Mouse (Mus musculus) heart, adult 2 months (tissue): Measurements from ENCODE around the gene Fndc3b. TPM values are rescaled to one million over a fixed set of nuclear protein-coding genes. Genes with fewer than 3 reads are reported as not detected.

Experiments used
- DNase-seq, 2 experiments: peaks; one replicate each; pipeline ENCODE4 v3.0.0; 2021
- H3K27ac ChIP-seq: fragments of 200-600 bp; 2 replicates; pipeline ENCODE4 v1.8.1; 2022
- H3K27me3 ChIP-seq: fragments of 200-500 bp; 2 replicates; pipeline ENCODE4 v1.6.1; 2012; ENCODE audit warnings: mild to moderate bottlenecking, low read length, inconsistent platforms, mixed read lengths; ENCODE audit not compliant: control insufficient read depth, insufficient read depth
- H3K36me3 ChIP-seq: fragments of 200-500 bp; 2 replicates; pipeline ENCODE4 v1.6.1; 2012; ENCODE audit warnings: low read length, inconsistent platforms; ENCODE audit not compliant: control insufficient read depth, insufficient read depth
- H3K4me1 ChIP-seq: fragments of 200-500 bp; 2 replicates; pipeline ENCODE4 v1.6.1; 2011; ENCODE audit warnings: low read length; ENCODE audit not compliant: control insufficient read depth, insufficient read depth
- H3K4me3 ChIP-seq: fragments of 200-600 bp; 2 replicates; pipeline ENCODE4 v1.8.1; 2022
- H3K79me2 ChIP-seq: fragments of 200-500 bp; replicated peaks from 2 replicates; pipeline ENCODE4 v1.6.1; 2012; ENCODE audit warnings: mild to moderate bottlenecking, inconsistent platforms, low read length, moderate library complexity, mixed read lengths; ENCODE audit not compliant: control insufficient read depth, insufficient read depth
- H3K9ac ChIP-seq: fragments of 200-500 bp; 2 replicates; pipeline ENCODE4 v1.6.1; 2012; ENCODE audit warnings: low read depth, mild to moderate bottlenecking, control low read depth, inconsistent platforms, low read length, mixed read lengths
- CTCF ChIP-seq: fragments of 200-600 bp; IDR thresholded peaks from 2 replicates; pipeline ENCODE4 v1.8.1; 2022; ENCODE audit warnings: antibody characterized with exemption, mild to moderate bottlenecking, moderate library complexity
- EP300 ChIP-seq: fragments of 200-500 bp; IDR thresholded peaks from 2 replicates; pipeline ENCODE4 v1.6.1; 2011; ENCODE audit warnings: low read depth, low read length, control low read depth; ENCODE audit not compliant: insufficient read depth
- POLR2A ChIP-seq: fragments of 200-500 bp; IDR thresholded peaks from 2 replicates; pipeline ENCODE4 v1.6.1; 2011; ENCODE audit warnings: mild to moderate bottlenecking, low read depth, low read length, control low read depth; ENCODE audit not compliant: insufficient read depth
- WGBS: fragments of 180-500 bp; shearing (Covaris S2); methylation state at CpG from one replicate; pipeline ENCODE4 v1.1.7; 2018; 5-methylcytosine and 5-hydroxymethylcytosine counted together
- intact Hi-C: fragments of 180-260 bp; cut with DNase I; formaldehyde crosslinking; loops from one replicate; pipeline ENCODE4 v1.15.1; 2025
- polyA plus RNA-seq: library from polyadenylated mRNA; depleted of rRNA; stranded (reverse); fragments of >200 nt; gene quantifications from 2 replicates; pipeline ENCODE4 v1.2.3, GENCODE M21; 2012
- total RNA-seq, 2 experiments: library from RNA; stranded (reverse); gene quantifications; 2 replicates each; pipeline ENCODE4 v1.2.3; 2021

The Fndc3b gene
- total and polyA plus RNA-seq, 3 experiments: 15.3 to 57.4 (median 52.1) TPM

DNA sequence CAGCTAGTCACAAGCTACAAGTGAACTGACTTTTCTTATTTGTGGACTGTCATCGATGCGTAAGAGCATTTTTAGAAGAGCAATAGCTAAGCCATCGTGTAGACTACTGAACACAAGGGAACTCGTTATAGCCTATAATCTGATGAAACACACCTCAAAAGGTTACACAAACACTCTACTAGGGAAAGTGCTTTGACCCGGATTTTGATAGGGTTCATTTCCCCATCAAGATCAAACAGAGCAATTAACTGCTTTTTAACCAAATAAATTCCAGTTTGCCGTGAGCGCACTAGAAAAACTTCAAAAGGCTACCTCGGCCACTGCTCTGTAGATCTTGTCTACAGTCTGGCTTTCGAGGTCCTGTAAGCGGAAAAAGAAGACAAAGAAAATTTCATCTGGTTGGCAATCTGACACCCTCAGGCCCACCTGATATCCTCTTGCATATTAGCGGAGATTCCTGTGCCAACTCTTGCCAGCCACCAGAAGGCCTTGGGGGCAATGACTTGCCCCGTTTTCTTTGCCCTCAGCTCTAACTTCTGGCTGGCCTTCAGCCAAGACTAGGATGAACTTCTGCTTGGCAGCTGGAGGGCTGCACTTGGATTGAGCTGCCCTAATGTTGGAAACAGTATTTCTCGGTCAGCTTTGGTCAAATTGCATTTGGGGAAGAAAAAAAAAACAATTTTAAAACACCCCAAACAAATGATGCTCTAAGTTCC lies 107.0 kb downstream of the Fndc3b start:
- 0 out of 2 replicates have a peak, but pooled peaks cover 1% of the 10 kb centered on the region for H3K79me2 ChIP-seq
- TF ChIP-seq EP300: no peak
- no peak for TF ChIP-seq POLR2A
- no peak for TF ChIP-seq CTCF
- peaks cover 26% of the 10 kb centered on the region for H3K4me1 ChIP-seq
- 72% methylated on average over 13 of the region's 13 CpGs for WGBS
- H3K27me3 ChIP-seq: no peaks in the 10 kb centered on the region
- no peak overlapping the region for H3K9ac ChIP-seq
- DNase-seq: peak in 1 of 2 experiments; percentile 9
- no peak overlapping the region for H3K4me3 ChIP-seq
- H3K36me3 ChIP-seq: peaks cover 5% of the 10 kb centered on the region
- intact Hi-C loops: no loop called here
- H3K27ac ChIP-seq: no peak overlapping the region

DNA sequence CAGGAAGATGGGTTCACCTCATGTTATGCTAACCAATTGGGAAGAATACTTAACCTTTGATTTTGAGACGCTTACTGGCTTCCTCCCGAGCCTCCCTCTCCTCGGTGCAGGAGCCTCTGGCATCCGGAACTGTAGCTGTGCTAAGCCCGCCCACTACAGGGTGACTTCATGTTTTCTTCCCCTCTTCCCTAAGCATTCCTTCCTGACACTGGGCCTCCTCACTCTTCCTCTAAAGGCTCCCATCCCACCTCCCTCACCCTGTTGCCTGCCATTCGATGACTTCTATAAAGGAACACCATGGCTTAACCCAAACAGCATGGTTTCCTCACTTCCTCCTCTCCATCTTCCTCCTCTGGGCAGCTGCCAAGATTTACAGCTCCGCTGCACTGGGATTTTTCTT lies 110.5 kb downstream of the Fndc3b start:
- WGBS: 26% methylated on average over 7 of the region's 7 CpGs
- H3K79me2 ChIP-seq: no peaks in the 10 kb centered on the region
- peaks cover 15% of the 10 kb centered on the region for H3K4me1 ChIP-seq
- peak in 1 of 2 experiments; percentile 34 for DNase-seq
- TF ChIP-seq POLR2A (no peak), EP300 (no peak), CTCF (no peak)
- H3K4me3 ChIP-seq: no peak overlapping the region
- intact Hi-C loops: no loop called here
- H3K36me3 ChIP-seq: no peaks in the 10 kb centered on the region
- H3K27ac ChIP-seq: peak overlapping the region; percentile 26
- no peak overlapping the region for H3K9ac ChIP-seq
- no peaks in the 10 kb centered on the region for H3K27me3 ChIP-seq

DNA sequence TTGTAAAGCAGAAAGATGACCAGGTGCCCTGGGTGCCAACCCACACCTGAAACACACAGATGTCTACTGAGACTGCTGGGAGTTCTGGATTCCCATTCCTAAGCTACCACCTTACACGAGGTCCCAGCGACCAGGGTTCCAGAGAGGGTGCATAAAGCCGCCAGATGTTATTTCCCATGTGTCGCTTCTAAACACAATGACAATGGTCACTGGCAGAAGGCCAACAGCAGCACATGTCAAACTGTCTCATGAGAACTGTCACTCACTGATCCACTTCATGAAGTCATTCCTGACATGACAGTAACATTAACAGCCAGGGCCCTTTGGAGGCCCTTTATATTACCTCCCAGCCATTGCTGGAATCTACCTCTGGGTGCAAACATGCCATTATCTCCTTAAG lies 110.9 kb downstream of the Fndc3b start:
- no peaks in the 10 kb centered on the region for H3K36me3 ChIP-seq

DNA sequence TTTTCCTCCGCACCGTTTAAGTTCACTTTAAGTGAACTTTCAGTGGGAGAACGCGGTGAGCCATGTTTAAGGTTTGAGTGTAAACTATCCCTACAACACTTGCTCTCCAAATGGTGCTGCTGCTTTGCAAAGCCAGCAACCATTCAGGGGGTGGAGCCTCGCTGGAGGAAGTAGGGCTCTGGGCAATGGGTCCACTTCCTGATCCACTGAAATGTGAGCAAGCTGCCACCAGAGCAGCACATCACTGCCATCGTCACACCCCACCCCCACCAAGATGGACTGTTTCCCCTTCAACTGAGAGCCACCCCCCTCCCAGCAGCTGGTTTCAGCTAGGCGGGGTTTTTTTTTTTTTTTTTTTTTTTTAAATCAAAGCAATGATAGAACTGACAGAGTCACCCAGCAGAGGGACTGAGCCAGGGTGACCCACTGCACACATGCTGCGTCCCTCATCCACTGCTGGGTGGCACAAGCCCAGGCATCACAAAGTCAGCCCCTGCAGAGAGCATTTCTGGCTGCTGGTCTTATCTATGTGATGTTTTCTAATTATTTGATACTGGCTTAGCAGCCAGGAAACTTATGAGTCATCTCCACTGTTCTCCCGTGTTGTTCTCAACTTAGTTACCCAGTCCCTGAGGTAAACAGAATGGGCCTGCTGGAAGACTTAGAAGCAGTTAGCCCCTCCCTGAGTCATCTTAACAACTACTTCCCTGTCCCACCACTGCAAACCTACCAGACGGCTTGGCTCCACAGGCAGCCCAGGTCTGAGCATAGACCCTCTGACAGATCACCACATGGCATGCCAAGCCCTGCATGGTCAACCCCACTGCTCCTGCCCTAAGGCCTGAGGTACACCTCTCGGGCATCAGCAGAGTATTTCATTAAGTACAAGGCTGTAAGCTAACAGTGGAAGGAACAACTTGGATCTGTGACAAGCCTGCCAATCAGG lies 112.4 kb downstream of the Fndc3b start:
- Histone ChIP-seq H3K27ac (peak overlapping the region; percentile 50), H3K9ac (no peak overlapping the region), H3K4me3 (no peak overlapping the region), H3K27me3 (no peaks in the 10 kb centered on the region), H3K79me2 (no peaks in the 10 kb centered on the region), H3K4me1 (peaks cover 11% of the 10 kb centered on the region), H3K36me3 (no peaks in the 10 kb centered on the region)
- peak in 1 of 2 experiments; percentile 33 for DNase-seq
- TF ChIP-seq CTCF: no peak
- no peak for TF ChIP-seq EP300
- TF ChIP-seq POLR2A: no peak
- intact Hi-C loops: no loop called here
- WGBS: 63% methylated on average over 11 of the region's 11 CpGs

More for the DNA sequence above, 110.9 kb downstream of the Fndc3b start:
- peak in 1 of 2 experiments; percentile 33 for DNase-seq
- H3K4me1 ChIP-seq: peaks cover 15% of the 10 kb centered on the region
- H3K27me3 ChIP-seq: no peaks in the 10 kb centered on the region
- peak overlapping the region; percentile 26 for H3K27ac ChIP-seq
- TF ChIP-seq EP300: no peak
- TF ChIP-seq POLR2A: no peak
- TF ChIP-seq CTCF: no peak
- H3K4me3 ChIP-seq: no peak overlapping the region
- H3K9ac ChIP-seq: no peak overlapping the region
- intact Hi-C loops: no loop called here
- WGBS: 20% methylated on average over 4 of the region's 4 CpGs
- H3K79me2 ChIP-seq: no peaks in the 10 kb centered on the region

DNA sequence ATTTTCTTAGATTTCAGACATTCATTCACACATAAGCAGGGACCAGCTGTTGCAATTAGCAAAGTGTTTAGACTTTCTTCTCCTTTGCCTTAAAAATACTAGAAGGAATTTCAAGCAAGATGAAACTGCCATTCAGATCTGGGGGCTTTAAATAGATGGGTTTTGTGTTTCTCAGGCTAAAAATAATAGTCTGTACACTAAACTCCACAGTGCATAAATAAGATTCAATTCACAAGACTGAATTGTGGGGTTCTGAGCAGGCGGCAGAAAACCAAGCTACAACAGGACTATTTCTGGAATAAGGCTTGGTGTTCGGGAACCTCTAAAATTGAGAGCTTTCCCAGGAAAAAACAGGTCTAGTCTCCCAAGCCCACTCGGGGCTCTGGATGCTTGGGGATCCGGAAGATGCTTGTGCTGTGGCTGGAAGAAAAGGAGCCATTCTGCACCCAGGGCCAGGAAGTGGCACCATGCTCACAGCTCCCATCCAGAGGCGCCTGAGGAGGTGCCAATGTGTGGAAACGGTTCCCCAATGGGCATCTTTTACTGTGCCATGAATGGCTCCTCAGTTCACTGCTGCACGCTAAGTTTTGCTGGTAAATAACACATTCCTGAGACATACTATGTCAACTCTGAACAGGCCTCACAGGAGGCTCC lies 117.5 kb downstream of the Fndc3b start:
- H3K79me2 ChIP-seq: no peaks in the 10 kb centered on the region; the same call in none of the 2 replicates
- 88% methylated on average over 7 of the region's 7 CpGs for WGBS
- H3K4me1 ChIP-seq: peaks cover 3% of the 10 kb centered on the region; the same call in 1 of the 2 replicates
- H3K9ac ChIP-seq: no peak overlapping the region
- no peak overlapping the region for H3K27ac ChIP-seq
- intact Hi-C loops: no loop called here
- no peaks in the 10 kb centered on the region for H3K27me3 ChIP-seq
- no peak overlapping the region for H3K4me3 ChIP-seq
- TF ChIP-seq EP300 (no peak), POLR2A (no peak), CTCF (no peak)
- DNase-seq: no peak
- no peaks in the 10 kb centered on the region for H3K36me3 ChIP-seq
